Mouse (Mus musculus): ENCODE results near the gene Ncaph2.

- TF ChIP-seq CTCF (IDR thresholded peaks at IDR 0.05; ENCODE audit: extremely low read depth, insufficient read length, insufficient replicate concordance, low read depth, low read length) (no peak), POLR2A (IDR thresholded peaks at IDR 0.05; ENCODE audit: low read depth, low read length) (no peak)
Observed at GRCm38 (mm10) chr15:89372536-89372935, 17.0 kb downstream of the Ncaph2 start.
